Mouse (Mus musculus) layer of hippocampus, postnatal 10 days (tissue): ENCODE measurements around the gene Gsto2. TPM values are rescaled to one million over a fixed set of nuclear protein-coding genes. Genes with fewer than 3 reads are reported as not detected.

Source experiments
- DNase-seq, 2 experiments: peaks; one replicate each; pipeline ENCODE4 v3.0.0; 2021; ENCODE audit warnings: low spot score in 2 of 2
- total RNA-seq, 2 experiments: library from RNA; stranded (reverse); gene quantifications; 2 replicates each; pipeline ENCODE4 v1.2.3; 2021

Gene Gsto2
- total RNA-seq, 2 experiments from 2014 or later = 1.3 to 1.4 TPM

DNA sequence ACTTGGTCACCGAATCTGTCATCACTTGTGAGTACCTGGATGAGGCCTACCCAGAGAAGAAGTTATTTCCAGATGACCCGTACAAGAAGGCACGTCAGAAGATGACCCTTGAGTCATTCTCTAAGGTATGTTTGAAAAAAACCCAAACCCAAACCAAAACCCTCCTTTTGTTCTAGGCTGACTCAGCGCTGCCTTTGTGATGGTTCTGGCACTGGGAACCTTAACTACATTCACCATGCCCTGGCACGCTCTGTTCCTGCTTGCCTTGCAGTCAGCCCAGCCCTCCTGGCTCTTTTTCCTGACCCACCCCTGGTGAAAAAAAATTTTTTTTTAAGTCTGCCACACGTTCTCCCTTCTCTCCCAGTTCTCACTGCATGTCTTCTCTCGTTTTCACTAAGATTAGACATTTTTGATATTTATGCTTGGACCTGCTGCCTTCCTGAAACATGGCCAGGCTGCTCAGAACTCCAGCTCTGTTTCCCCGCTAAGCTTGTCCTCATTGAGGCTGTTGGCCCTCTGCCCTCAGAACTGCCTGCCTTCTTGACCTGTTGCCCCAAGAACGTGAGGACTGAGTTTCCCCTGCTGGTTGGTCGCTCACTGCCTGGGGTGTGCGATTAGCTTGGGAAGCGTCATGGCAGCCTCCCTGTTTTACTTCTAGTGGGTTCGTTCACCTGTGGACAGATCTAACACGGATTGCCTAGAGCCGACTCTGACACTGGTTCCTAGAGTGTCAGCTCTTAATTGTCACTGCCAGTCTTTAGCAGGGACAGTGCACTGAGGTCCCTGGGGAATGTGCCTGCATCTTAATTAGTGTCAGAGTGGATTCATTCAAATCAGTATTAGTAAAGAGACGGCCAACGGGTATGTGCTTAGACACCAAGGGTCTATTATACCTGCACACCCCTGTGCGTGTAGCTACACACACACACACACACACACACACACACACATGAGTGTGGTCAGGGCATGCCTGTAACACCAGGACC lies 7.1 kb upstream of the Gsto2 start:
- DNase-seq = no peak

DNA sequence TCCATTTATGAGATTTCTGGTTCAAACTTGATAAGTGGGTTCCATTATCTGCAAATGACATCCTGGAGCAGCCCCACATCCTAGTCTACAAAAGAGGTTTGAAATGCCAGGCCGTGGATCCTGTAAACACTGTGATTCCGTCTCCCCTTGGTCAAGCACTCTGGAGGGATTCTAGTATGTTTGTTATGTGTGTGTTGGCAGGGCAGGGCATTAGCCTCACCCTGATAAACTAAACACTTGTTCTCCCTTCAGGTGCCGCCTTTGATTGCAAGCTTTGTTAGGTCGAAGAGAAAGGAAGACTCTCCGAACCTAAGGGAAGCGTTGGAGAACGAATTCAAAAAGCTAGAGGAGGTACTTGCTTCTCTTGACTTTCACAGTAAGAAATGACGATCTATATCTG lies 6.2 kb upstream of the Gsto2 start:
- no peak for DNase-seq

DNA sequence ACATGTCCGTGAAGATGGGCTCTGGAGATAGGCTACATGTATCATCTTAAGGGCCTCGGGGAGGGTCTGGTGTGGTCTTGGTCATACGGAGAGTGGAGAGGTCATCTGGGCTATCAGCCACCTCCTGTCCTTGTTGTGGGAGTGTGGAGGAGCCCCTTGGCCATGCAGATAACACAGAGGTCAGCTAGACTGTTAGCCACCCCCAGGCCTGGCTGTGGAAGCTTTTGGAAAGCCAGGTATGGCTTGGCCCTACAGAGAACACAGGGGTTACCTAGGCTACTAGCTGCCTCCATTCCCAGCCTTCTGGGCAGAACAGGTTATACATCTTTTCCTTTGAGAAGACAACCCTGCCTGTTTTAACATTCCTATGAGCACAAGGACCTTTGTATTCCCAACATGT lies 2.8 kb upstream of the Gsto2 start:
- DNase-seq = no peak

- DNase-seq = no peak
Measured at GRCm38 (mm10) chr19:47864051-47864450, 1.3 kb upstream of the Gsto2 start.

- DNase-seq = no peak
Measured at GRCm38 (mm10) chr19:47864721-47865120, 613 bp upstream of the Gsto2 start.

DNA sequence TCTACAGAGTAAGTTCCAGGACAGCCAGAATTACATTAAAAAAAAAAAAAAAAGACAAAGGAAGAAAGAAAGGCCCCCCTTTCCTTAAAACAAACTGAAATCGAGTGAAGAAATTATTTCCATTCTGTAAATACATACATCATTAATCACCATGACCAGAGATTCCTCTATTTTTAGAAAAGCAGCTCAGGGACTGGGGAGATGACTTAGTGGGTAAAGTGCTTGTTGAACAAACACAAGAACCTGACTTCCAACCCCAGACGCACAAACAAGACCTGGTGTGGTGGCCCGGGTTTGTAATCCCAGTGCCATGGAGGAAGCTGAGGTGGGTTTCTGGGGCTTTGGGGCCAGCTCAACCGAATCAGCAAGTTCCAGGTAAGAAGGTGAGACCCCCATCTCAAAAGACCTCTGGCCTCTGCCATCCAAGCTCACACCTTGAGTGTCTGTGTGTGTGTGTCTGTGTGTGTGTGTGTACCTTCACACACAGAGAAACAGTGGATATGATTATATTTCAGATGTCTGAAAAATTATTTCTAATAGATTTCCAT lies 2.4 kb downstream of the Gsto2 start:
- DNase-seq = no peak

- no peak for DNase-seq
Measured at GRCm38 (mm10) chr19:47868951-47869350, 3.6 kb downstream of the Gsto2 start.

GRCm38 (mm10) chr19:47869516-47869915 lies 4.2 kb downstream of the Gsto2 start:
- no peak for DNase-seq

GRCm38 (mm10) chr19:47870102-47870666 lies 4.8 kb downstream of the Gsto2 start:
- DNase-seq = no peak

DNA sequence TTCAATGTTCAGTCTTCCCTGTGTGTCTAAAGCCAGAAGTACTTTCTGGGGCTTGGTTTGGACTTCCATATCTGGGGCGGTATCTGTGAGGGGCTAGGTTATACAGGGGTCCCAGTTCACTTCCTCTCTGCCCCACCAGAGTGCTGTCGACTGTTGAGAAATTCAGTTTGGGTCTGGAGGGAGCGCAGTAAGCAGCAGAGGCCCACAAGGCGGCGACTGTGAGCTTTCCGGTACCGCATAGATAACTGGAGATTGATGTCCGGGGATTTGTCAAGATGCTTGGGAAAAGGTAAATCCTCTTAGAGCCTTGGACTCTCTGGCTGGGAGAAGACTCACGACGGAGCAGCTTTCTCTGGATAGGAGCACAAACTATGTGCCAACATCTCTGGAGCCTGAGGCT lies 6.2 kb downstream of the Gsto2 start:
- no peak for DNase-seq

DNA sequence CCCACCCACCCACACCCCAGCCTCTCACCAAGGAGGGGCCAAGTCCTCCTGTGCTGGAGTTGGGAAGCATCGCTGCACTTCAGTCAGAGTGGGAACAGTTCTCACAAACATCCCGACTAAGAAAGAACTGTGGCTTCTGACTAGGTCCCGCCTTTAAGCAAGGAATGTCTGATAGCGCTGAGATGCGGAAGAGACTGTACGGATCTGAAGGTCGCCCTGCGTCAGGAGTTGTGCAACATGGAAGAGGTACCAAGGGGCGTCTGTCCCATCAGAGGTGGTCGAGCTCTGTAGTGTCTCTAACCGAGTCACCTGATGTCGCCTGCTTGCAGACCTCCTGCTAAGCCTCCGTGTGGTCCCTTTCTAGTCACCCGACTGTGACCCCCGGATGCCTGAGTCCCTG lies 10.9 kb downstream of the Gsto2 start:
- DNase-seq = no peak

- no peak for DNase-seq
Measured at GRCm38 (mm10) chr19:47881538-47881937, 16.2 kb downstream of the Gsto2 start.

DNA sequence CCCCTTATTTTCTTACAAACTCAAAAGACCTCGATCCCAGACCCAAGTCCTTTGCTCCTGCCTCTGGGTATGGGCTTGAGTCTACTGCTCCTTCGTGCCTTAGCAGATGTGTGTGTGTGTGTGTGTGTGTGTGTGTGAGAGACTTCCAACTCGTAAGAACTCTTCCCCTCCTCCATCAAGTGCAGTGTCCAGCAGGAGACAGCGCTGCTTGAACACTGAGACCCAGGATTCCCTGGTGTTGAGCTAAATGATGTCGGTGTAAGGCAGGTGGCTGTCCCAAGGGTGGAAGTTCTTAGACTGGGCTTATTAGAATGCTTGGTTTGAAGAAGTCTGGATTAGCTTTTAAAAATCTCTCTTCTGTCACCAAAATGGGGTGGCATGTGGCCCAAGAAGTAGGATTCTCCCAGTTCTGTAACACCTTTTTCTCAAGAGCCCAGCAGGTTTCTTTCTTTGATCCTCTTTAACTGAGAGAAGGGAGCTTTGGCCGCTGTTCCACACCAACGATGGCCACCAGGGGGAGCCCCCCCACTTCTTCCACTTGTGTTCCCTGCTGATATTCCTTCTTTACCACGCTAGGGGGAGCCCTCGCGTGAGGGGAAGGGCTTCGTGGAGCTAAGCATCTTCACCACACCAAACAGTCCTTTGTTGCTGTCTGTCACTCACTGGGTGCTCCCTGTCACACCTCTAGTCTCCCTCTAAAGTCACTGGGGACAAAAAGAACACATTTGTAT lies 17.0 kb downstream of the Gsto2 start:
- DNase-seq = peak; percentile 87 to 89

- no peak for DNase-seq
Measured at GRCm38 (mm10) chr19:47882882-47883254, 17.5 kb downstream of the Gsto2 start.

DNA sequence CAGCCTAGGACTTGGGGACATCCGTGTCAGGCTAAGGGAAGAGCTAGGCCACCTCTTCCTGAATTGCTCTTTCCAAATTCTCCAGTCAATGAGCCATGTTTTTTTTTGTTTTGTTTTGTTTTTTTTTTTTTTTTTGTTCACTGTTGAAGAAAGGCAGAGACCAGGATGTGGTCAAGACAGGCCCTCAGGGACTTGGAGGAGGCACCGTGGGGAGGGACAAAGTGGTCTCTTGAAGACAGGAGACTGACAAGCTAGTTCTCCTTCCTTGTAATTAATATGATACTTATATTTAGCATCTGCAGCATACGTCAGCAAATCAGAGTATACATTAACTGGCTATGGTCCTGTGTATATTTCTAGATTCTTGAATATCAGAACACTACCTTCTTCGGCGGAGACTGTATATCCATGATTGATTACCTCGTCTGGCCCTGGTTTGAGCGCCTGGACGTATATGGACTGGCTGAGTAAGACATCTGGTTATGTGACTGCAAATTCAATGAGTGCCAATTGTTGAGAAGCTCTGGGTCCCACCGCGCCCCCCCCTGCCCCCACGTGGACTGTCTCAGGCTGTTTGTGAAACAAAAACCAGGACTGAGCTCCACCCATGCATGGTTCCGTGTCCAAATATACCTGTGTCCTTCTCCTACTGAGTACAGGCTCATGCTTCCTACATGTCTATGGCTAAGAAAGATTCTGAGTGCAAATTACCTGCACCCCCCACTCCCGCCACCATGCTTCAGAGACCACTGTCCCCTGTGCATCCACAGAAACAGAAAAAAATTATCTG lies 19.2 kb downstream of the Gsto2 start:
- no peak for DNase-seq

DNA sequence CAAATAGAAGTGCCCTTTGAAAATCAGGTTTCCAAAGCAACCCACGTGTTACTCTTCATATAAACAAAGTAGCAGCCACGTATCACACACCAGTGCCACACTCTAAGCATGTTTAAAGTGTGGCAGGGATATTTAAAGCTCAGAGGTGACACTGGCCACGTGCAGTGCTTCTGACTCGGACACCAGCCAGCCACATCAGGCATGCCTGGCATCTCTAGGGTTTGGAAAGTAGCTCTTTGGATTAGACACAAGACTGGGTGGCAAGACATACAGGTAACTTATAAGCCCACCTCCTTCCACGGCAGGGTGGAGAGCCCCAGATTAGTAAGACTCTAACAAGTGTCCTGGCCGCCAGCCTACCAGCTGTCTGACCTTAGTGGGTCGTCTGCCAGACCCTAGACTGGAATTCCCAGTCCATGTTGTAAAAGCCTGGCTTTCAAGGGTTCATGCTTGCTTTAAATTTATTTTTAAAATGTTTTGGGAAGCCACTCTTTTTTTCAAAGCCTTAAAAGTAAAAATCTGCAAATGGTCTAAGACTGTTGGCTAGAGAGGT lies 19.9 kb downstream of the Gsto2 start:
- DNase-seq = no peak

DNA sequence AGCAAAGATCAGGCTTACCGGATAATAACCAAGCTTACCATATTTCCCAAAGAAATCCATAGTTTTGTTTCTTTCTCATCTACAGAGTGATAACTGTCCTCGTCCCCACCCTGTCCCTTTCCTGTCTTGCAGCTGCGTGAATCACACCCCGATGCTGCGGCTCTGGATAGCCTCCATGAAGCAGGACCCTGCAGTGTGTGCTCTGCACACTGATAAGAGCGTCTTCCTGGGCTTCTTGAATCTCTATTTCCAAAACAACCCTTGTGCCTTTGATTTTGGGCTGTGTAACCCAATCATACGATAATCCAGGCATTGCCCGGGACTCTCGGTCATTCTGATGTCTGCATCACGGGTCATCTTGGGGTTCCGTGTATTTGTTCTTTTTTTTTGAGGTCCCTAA lies 20.6 kb downstream of the Gsto2 start:
- DNase-seq = no peak

- no peak for DNase-seq
Measured at GRCm38 (mm10) chr19:47886617-47887016, 21.3 kb downstream of the Gsto2 start.

- DNase-seq = peak; percentile 53 to 54
Measured at GRCm38 (mm10) chr19:47887417-47887816, 22.1 kb downstream of the Gsto2 start.

- DNase-seq = no peak
Measured at GRCm38 (mm10) chr19:47888037-47888436, 22.7 kb downstream of the Gsto2 start.
